Mouse (Mus musculus) embryonic fibroblast, embryonic 13.5 days (primary cell): ENCODE data around the gene Slc26a11. TPM values are rescaled to one million over a fixed set of nuclear protein-coding genes. Genes with fewer than 3 reads are reported as not detected.

ENCODE experiments used
- H3K27ac ChIP-seq: 2 replicates; pipeline ENCODE4 v1.5.1; 2012; ENCODE audit warnings: low read length, control low read depth, inconsistent platforms; ENCODE audit not compliant: insufficient read depth
- H3K4me1 ChIP-seq: 2 replicates; pipeline ENCODE4 v1.6.1; 2011; ENCODE audit warnings: low read length; ENCODE audit not compliant: control insufficient read depth, insufficient read depth
- H3K4me3 ChIP-seq: 2 replicates; pipeline ENCODE4 v1.5.1; 2011; ENCODE audit warnings: mild to moderate bottlenecking, control low read depth, low read length; ENCODE audit not compliant: insufficient read depth
- CTCF ChIP-seq: IDR thresholded peaks from 2 replicates; pipeline ENCODE4 v1.5.1; 2011; ENCODE audit warnings: mild to moderate bottlenecking, control low read depth, low read length, moderate library complexity, borderline replicate concordance; ENCODE audit not compliant: insufficient read depth
- POLR2A ChIP-seq: IDR thresholded peaks from 2 replicates; pipeline ENCODE4 v1.6.1; 2011; ENCODE audit warnings: low read depth, mild to moderate bottlenecking, control low read depth, low read length, moderate library complexity
- polyA plus RNA-seq: library from polyadenylated mRNA; stranded (reverse); fragments of >200 nt; gene quantifications from 2 replicates; pipeline ENCODE4 v1.2.4, GENCODE M21; 2011; ENCODE audit warnings: low read depth; ENCODE audit not compliant: missing spikeins, insufficient read length

Gene Slc26a11
- polyA plus RNA-seq, 1 experiment, result 10.8 TPM

DNA sequence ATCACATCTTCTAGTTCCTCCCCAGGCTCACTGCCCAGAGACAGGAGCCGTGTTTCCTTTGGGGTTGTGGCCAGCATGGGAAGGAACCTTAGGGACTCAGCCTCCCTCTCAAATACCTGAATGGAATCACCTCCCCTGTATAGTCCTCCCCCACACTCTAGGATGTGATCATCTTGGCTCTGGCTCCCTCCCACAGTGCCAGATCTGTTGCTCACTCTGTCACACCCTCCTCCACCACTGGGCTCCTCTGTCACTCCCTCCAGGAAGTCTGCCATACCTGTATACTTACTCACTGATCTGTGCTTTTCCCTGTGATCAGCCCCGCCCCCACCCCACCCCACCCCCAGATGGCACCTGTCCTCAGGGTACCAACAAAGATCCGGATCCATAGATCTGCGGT lies 24.8 kb upstream of the Slc26a11 start:
- Histone ChIP-seq H3K27ac (no peak overlapping the region), H3K4me1 (no peaks in the 10 kb centered on the region), H3K4me3 (no peak overlapping the region)
- TF ChIP-seq POLR2A, result no peak
- no peak for TF ChIP-seq CTCF

DNA sequence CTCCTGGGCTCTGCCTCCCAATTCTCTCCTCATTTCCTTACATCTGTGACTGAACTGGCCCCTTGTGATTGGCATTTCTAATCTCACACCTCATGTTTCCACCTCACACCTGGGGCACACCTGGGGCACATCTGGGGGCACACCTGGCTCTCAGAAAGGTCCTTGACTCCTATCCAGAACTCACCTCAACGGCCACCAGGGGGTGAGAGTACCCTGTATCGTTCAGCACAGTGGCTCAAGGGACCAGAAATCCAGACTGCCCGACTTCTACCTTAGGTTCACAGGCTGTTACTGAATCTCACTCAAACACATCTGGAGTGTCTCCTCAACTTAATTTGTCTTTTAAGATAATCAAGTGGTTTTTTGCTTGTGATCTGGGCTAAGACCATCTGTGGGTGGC lies 23.4 kb upstream of the Slc26a11 start:
- Histone ChIP-seq H3K4me3 (no peak overlapping the region), H3K4me1 (no peaks in the 10 kb centered on the region), H3K27ac (no peak overlapping the region)
- TF ChIP-seq POLR2A (no peak), CTCF (no peak)

DNA sequence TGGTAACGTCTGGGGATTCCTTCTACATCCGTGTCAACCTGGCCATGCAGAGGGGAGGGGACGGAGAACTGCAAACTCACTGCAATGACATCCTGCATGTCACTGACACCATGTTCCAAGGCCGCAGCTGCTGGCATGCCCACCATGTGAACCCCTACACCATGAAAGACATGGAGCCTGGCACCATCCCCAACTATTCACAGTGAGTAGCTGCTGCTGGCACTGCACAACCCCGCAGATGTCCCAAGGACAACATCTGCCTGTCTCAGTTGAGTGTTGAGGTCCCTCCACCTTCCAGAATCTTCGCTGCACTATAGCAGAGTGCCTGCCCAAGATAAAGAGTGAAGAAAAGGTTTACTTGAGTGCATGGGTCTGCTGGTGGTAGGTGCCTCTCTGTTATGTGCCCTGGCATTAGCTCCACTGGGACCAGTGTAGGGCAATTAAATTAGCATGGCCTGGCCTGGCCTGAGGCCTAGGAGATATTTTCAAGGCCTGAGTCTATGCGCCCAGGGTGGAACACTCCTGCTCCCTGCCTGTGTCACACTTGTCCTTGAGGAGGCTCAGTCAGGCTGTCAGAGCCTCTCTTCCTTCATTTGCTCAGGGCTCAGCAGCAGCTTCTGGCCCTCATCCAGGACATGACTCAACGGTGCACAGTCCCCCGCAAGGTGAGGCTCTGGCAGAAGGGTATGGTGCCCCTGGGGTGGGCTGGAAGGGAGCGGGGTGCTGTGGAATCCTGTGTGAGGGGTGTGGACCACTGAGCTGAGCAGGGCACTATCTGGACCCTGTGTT lies 16.9 kb upstream of the Slc26a11 start:
- H3K4me3 ChIP-seq, result no peak overlapping the region
- no peak for TF ChIP-seq POLR2A
- no peak for TF ChIP-seq CTCF

DNA sequence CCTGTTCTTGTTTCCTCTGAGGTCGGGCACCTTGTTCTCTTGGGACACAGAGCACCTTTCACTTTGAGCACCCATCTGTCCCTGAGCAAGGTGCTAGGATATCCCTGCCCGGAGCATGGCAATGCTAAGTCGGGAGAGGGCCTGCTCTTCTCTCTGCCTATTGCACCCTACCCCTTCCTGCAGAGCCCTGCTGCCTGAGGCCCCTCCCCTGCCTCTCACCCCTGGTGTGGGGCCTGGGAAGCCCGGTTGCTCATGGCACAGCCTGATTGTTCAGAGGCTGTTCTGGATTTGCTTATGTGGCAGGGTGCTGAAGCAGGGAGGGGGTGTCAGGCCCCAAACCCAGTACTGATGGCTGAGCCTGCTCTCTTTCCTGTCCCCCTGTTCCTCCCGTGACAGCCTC lies 16.2 kb upstream of the Slc26a11 start:
- Histone ChIP-seq H3K4me3 (no peak overlapping the region), H3K4me1 (peaks cover 4% of the 10 kb centered on the region; the same call in 1 of the 2 replicates), H3K27ac (no peak overlapping the region)
- TF ChIP-seq CTCF, result no peak

More for the DNA sequence above, 16.9 kb upstream of the Slc26a11 start:
- Histone ChIP-seq H3K4me1 (peaks cover 4% of the 10 kb centered on the region; the same call in 1 of the 2 replicates), H3K27ac (no peak overlapping the region)

DNA sequence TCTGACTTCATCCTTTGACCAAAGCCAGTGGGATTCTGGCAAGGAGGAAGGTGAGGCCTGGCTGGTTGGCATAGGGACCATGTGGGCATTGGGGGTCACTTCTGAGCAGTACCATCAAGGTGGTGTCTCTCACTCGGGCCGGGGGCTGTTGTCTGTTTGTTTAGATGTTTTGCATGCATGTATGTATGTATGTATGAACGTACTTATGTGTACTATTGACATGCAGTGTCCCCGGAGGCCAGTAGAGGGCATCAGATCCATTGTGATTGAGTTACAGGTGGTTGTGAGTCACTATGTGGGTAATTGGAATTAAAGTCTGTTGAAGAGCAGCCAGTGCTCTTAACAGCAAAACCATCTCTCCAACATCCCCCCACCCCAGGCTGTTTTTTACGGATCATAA lies 15.7 kb upstream of the Slc26a11 start:
- Histone ChIP-seq H3K4me1 (peaks cover 4% of the 10 kb centered on the region; the same call in 1 of the 2 replicates), H3K27ac (no peak overlapping the region), H3K4me3 (no peak overlapping the region)
- TF ChIP-seq CTCF (peak; percentile 30; the same call in 1 of the 2 replicates), POLR2A (no peak)

DNA sequence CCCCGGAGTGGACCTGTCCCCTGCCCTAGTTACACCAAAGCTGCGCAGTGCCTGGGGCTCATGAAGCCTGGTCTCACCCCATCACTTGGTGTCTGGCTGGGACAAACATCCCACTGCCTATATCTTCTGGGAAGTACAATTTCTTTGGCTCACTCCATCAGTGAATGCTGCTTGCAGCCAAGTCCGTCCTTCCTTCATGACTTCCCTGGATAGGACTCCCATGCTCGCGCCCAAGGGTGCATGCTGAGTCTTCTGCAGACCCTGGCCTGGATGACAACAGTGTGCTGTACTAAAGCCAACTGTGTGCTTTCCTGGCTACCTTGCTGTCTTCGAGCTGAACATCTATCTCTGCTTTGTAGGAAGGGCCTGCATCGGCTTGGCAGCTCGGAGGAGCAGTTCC lies 11.2 kb upstream of the Slc26a11 start:
- H3K4me3 ChIP-seq, result no peak overlapping the region
- no peak overlapping the region for H3K27ac ChIP-seq
- TF ChIP-seq POLR2A (no peak), CTCF (no peak)
- no peaks in the 10 kb centered on the region for H3K4me1 ChIP-seq

DNA sequence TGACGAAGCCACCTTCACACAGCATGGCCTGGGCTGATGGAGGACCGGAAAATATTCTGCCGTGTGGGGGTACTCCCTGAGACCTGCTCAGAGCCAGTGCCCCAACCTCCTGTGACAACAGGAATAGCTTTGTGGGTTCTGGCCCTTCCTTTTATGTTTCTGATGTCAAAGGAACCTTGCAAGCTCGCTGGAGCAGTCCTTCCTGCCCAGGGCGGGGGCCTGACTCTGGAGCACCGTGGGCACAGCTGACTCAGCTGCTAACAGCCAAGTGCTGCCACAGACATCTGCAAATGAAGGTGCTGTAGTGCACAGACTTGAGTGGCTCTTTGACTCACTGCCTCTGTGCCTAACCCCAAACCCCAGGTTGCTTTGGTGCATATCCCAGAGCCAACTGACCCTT lies 10.5 kb upstream of the Slc26a11 start:
- Histone ChIP-seq H3K4me3 (no peak overlapping the region), H3K4me1 (no peaks in the 10 kb centered on the region), H3K27ac (no peak overlapping the region)
- TF ChIP-seq CTCF, result no peak
- no peak for TF ChIP-seq POLR2A

DNA sequence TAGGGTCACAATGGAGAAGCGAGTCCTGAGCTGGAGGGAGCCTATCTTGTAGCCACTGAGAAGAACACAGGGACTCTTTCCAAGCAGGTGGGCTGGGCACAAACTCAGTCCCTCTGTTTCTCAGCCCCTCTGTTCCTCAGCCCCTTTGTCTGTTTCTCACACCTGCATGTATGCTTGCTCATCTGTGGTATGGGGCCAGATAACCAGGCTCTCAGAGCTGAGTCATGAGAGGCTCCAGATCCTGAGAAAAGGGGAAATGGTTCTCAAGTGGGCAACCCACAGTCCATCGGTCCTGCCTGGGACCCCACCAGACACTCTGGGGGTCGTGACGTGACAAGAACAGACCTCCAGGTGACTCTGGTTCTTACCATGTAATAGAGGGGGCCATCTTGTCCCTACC lies 8.2 kb upstream of the Slc26a11 start:
- H3K4me1 ChIP-seq, result no peaks in the 10 kb centered on the region
- no peak overlapping the region for H3K4me3 ChIP-seq
- H3K27ac ChIP-seq, result no peak overlapping the region
- TF ChIP-seq CTCF (no peak), POLR2A (no peak)

DNA sequence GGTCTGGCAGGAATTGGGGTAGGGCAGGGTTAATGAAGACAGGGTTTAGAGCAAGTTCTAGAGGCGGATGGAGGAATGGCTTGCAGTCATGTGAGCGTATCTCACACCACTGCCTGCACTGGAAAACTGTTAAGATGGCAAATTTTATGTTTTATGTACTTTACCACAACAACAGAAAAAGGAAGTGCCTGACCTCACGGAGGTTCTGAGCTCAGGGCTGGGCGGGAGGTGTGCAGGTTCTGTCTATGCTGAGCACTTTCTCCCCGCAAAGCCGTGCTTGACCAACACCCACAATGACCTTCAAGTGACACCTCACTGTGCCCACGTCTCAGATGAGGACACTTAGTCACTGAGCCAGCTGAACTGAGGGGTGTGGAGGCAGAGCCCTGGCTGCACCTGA lies 3.2 kb upstream of the Slc26a11 start:
- no peak overlapping the region for H3K4me3 ChIP-seq
- H3K4me1 ChIP-seq, result no peaks in the 10 kb centered on the region
- H3K27ac ChIP-seq, result no peak overlapping the region
- TF ChIP-seq POLR2A (no peak), CTCF (no peak)

DNA sequence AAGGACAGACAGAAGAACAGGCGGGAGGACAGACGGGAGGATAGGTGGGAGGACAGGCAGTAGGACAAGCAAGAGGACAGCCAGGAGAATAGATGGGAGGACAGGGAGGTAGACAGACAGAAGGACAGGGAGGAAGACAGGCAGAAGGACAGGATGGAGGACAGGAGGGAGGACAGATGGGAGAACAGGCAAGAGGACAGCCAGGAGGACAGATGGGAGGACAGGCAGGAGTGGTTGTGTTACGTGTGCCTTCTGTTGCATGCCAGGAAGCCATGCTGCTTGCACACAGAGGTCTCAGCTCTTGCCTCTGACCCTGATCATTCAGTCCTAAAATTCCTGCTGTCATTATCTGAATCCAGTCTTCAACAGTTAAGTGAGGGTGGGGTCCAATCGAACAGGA lies 1.4 kb upstream of the Slc26a11 start:
- H3K4me1 ChIP-seq, result no peaks in the 10 kb centered on the region
- H3K27ac ChIP-seq, result no peak overlapping the region
- H3K4me3 ChIP-seq, result no peak overlapping the region
- TF ChIP-seq CTCF, result no peak
